Mouse (Mus musculus) bone marrow, adult 2 months (tissue): ENCODE measurements around the gene Hamp. TPM values are rescaled to one million over a fixed set of nuclear protein-coding genes. Genes with fewer than 3 reads are reported as not detected.
"Not testable (repeated sequence)": the region's sequence is repeated elsewhere in the genome, so short reads cannot be mapped to it uniquely, and the experiment has no call there.

Experiments used
- H3K27ac ChIP-seq: fragments of 200-500 bp; 2 replicates; pipeline ENCODE4 v1.5.1; 2012; ENCODE audit warnings: low read depth, mild to moderate bottlenecking, control low read depth, inconsistent platforms, low read length; ENCODE audit not compliant: control insufficient read depth, poor library complexity, insufficient read depth
- H3K4me1 ChIP-seq: fragments of 200-500 bp; 2 replicates; pipeline ENCODE4 v1.6.1; 2011; ENCODE audit warnings: low read length; ENCODE audit not compliant: control insufficient read depth, insufficient read depth
- H3K4me3 ChIP-seq: fragments of 200-500 bp; replicated peaks from 2 replicates; pipeline ENCODE3; 2011; ENCODE audit warnings: mild to moderate bottlenecking, low read depth, low read length, control low read depth; ENCODE audit not compliant: control insufficient read depth
- CTCF ChIP-seq: fragments of 200-500 bp; IDR thresholded peaks from 2 replicates; pipeline ENCODE4 v1.5.1; 2011; ENCODE audit warnings: low read length, control low read depth; ENCODE audit not compliant: control insufficient read depth, insufficient read depth
- POLR2A ChIP-seq: fragments of 200-500 bp; IDR thresholded peaks from 2 replicates; pipeline ENCODE4 v1.6.1; 2011; ENCODE audit warnings: low read depth, mild to moderate bottlenecking, control low read depth, low read length, borderline replicate concordance; ENCODE audit not compliant: control insufficient read depth
- WGBS: fragments of 180-500 bp; shearing (Covaris S2); methylation state at CpG from one replicate; pipeline ENCODE4 v1.1.7; 2018; 5-methylcytosine and 5-hydroxymethylcytosine counted together
- polyA plus RNA-seq: library from polyadenylated mRNA; stranded (reverse); fragments of >200 nt; gene quantifications from 2 replicates; pipeline ENCODE4 v1.2.4, GENCODE M21; 2011; ENCODE audit warnings: low replicate concordance; ENCODE audit not compliant: missing spikeins, insufficient read depth, insufficient read length

The Hamp gene
- polyA plus RNA-seq, 1 experiment, result 42.2 TPM

DNA sequence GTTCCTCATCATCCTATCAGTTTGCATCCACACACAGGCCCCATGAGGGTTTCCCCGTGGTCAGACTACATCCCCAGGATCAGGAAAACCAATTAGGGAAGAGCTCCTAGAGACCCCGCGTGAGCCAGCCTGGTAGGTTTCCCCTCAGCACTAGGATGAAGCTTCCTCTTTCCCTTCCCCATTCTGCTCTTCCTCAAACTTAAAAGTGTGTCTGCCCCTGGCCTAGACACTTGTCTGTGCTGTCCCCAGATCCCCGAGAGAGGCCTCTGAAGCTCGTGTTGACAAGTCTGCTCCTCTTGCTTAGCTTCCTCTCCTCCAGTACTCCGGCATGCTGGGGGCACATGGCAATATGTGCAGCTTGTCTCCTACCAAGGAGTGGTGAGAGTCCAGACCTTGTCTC is 9.6 kb upstream of the Hamp start:
- no peak for TF ChIP-seq POLR2A
- peak overlapping the region; percentile 11; the same call in 1 of the 2 replicates for H3K27ac ChIP-seq

DNA sequence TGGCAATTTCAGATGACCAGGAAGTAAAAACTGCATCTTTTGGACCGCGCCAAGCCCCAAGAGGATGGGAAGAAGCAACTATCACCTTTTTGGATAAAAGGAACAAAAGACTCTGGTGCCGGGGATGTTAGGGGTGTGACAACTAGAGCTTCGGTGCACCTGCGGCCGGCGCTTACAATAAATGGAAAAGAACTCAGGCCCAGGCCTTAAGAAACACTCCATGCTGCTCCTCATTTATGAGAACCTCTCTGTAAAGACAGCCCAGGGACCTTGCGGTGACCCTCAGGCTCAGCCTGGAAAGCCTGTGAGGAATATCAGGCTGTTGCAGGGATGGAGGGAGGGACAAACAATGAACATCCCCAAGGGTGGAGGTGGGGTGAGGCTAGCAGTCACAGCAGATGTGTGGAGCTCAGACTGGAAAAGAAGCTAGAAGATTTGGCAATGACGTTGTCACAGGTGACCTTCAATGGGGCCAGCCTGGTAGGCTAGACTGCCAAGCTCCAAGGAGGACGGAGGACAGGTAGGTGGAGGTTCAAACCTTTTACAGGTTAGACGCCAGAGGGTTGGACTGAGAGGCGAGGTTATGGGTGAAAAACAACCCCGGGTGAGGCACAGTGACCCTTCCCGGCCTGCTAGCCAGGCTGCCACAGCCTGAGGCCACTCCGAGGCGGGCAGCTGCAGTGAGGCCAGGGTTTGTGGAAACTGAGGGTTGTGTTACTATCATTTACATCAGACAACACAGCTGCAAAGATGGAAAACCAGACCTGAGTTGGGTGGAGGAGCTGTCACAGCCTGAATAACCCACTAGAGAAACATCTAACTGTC is 8.8 kb upstream of the Hamp start:
- WGBS, result 85% methylated on average over 16 of the region's 16 CpGs
- H3K27ac ChIP-seq, result no peak overlapping the region
- peaks cover 3% of the 10 kb centered on the region; the same call in 1 of the 2 replicates for H3K4me1 ChIP-seq
- H3K4me3 ChIP-seq, result no peak overlapping the region
- no peak for TF ChIP-seq POLR2A
- TF ChIP-seq CTCF, result no peak

More for the DNA sequence above, 9.6 kb upstream of the Hamp start:
- peaks cover 3% of the 10 kb centered on the region; the same call in 1 of the 2 replicates for H3K4me1 ChIP-seq
- no peak overlapping the region for H3K4me3 ChIP-seq
- WGBS, result 28% methylated on average over 6 of the region's 6 CpGs

GRCm38 (mm10) chr7:30949902-30950301 is 6.1 kb upstream of the Hamp start:
- not testable (repeated sequence) for H3K4me3 ChIP-seq, H3K4me1 ChIP-seq, H3K27ac ChIP-seq
- WGBS, result 63% methylated on average over 3 of the region's 3 CpGs

- Histone ChIP-seq H3K4me1 (peaks cover 2% of the 10 kb centered on the region), H3K4me3 (no peak overlapping the region), H3K27ac (no peak overlapping the region)
- WGBS, result 93% methylated on average over 7 of the region's 7 CpGs
- TF ChIP-seq CTCF, result no peak
Observed at GRCm38 (mm10) chr7:30945876-30946275, 2.0 kb upstream of the Hamp start.

DNA sequence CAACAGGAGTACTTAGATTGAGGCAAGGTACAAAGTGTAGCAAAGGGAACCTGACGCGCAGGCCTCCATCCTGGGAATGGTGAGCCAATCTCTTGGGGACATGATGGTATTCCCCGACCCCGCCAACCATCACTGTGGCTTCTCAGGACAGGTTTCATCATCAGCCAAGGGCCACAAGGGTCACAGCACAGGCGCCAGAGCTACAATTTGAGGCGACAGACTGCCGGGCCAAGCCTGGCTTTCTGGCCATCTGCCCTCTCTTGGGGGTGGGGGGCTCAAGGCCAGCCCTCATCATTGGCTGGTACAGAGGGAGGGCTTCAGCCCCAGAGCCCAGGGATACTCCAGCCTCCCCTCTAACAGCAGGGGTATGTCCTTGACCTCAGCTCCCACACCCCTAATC is 1.6 kb upstream of the Hamp start:
- not testable (repeated sequence) for H3K4me1 ChIP-seq, H3K4me3 ChIP-seq, H3K27ac ChIP-seq
- WGBS, result 80% methylated on average over 7 of the region's 7 CpGs

GRCm38 (mm10) chr7:30944706-30945105 is 874 bp upstream of the Hamp start:
- 71% methylated on average over 2 of the region's 2 CpGs for WGBS
- not testable (repeated sequence) for H3K4me3 ChIP-seq, H3K27ac ChIP-seq, H3K4me1 ChIP-seq

- WGBS, result 16% methylated on average over 3 of the region's 3 CpGs
- H3K4me3 ChIP-seq, result not testable (repeated sequence)
- H3K27ac ChIP-seq, result 0 out of 2 replicates have a peak overlapping the region, but pooled peaks have one; percentile 33
Observed at GRCm38 (mm10) chr7:30942365-30942764, 1.5 kb downstream of the Hamp start.

DNA sequence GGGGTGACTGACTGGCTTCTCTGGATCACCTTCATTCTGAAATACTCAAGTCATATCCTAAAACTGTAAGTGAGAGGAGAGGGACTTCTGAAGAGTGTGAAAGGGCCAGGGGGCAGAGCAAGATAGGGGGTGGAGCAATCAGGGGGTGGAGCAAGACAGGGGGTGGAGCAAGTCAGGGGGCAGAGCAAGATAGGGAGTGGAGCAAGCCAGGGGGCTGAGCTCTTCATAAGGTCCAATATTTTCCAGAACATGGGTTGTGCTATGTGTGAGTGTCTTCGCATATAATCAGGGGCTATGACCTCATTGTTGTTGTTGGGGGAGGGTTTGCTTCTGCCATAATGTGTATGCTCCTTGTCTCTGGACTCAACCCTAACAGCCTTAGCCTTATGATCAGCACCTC is 3.8 kb downstream of the Hamp start:
- not testable (repeated sequence) for H3K27ac ChIP-seq, H3K4me1 ChIP-seq, H3K4me3 ChIP-seq
- 89% methylated on average over 1 of the region's 1 CpGs for WGBS

More at GRCm38 (mm10) chr7:30942365-30942764, 1.5 kb downstream of the Hamp start:
- H3K4me1 ChIP-seq, result not testable (repeated sequence)

GRCm38 (mm10) chr7:30935422-30936099 is 8.3 kb downstream of the Hamp start:
- peak overlapping the region; percentile 45; the same call in 1 of the 2 replicates for H3K27ac ChIP-seq
- H3K4me3 ChIP-seq, result peak overlapping the region; percentile 39
- WGBS, result 28% methylated on average over 6 of the region's 6 CpGs
- H3K4me1 ChIP-seq, result not testable (repeated sequence)

- H3K4me3 ChIP-seq, H3K4me1 ChIP-seq: not testable (repeated sequence)
- WGBS, result 75% methylated on average over 2 of the region's 2 CpGs
Observed at GRCm38 (mm10) chr7:30924581-30924980, 19.3 kb downstream of the Hamp start, which contains the start of gene Hamp2. Gene Hamp2 (minus strand): TSS chr7:30924681.

More at GRCm38 (mm10) chr7:30924581-30924980, 19.3 kb downstream of the Hamp start, which contains the start of gene Hamp2:
- not testable (repeated sequence) for H3K27ac ChIP-seq
